Mouse (Mus musculus): ENCODE data around the gene Evx2. TPM values are rescaled to one million over a fixed set of nuclear protein-coding genes. Genes with fewer than 3 reads are reported as not detected.

Gene Evx2
- total and polyA plus RNA-seq, 2 experiments from 2014 or later, result not detected

DNA sequence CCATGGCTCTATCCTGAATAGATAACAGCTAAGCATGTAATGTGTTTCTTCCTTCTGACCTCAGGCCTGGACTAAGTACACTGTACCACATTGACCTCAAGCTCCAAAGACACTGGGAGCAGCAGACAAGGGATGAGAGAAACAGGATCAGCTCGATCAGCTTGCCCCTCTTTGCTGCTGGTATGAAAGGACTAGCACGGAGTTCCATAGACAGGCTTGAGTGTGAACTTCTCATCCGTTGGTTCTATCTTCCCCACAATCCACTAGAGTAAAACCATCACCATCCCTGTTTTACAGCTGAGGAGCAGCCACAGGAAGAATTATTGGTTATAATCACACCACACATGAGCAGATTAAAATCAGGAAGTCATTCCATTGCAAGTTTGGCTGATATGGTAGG lies 13.7 kb downstream of the Evx2 start:
- DNase-seq, result no peak
- WGBS, result 78% methylated on average over 3 of the region's 3 CpGs
- ATAC-seq, result no peak
- no peak overlapping the region for H3K9ac ChIP-seq
- H3K9me3 ChIP-seq (ENCODE audit: low read length), result no peaks in the 10 kb centered on the region
- H3K4me1 ChIP-seq (ENCODE audit: insufficient read depth), result no peaks in the 10 kb centered on the region
- no peaks in the 10 kb centered on the region for H3K36me3 ChIP-seq (ENCODE audit: insufficient read depth)
- H3K27ac ChIP-seq (ENCODE audit: low read depth, low read length), result no peak overlapping the region
- no peak overlapping the region for H3K4me2 ChIP-seq (ENCODE audit: low read depth)
- no peak overlapping the region for H3K4me3 ChIP-seq (ENCODE audit: low read depth, low read length)
- peaks cover 78% of the 10 kb centered on the region for H3K27me3 ChIP-seq (ENCODE audit: insufficient read depth, low read length)
- TF ChIP-seq CTCF (IDR thresholded peaks at IDR 0.05; ENCODE audit: low read depth), result no peak

DNA sequence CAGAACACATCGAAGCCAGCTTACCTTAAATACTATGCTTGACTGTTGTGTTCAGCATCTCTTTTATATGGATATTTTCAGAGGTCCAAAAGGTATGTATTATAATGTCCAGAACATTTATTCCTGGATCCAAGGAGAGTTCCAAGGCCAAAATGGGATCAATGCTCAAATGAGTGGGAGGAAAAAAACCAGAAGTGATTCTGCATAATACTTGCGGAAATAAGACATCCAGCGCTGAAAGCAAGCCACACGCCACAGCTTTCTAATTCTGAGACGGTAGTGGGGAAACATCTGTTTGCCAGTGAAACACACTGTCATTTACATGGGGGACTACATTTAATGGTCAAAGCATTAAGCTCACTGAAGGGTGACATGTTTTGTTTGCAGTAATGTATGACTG lies 16.9 kb downstream of the Evx2 start:
- Histone ChIP-seq H3K27me3 (ENCODE audit: insufficient read depth, low read length) (peaks cover 46% of the 10 kb centered on the region), H3K4me1 (ENCODE audit: insufficient read depth) (no peaks in the 10 kb centered on the region), H3K4me2 (ENCODE audit: low read depth) (no peak overlapping the region), H3K9ac (no peak overlapping the region), H3K4me3 (ENCODE audit: low read depth, low read length) (no peak overlapping the region), H3K27ac (ENCODE audit: low read depth, low read length) (no peak overlapping the region), H3K36me3 (ENCODE audit: insufficient read depth) (no peaks in the 10 kb centered on the region), H3K9me3 (ENCODE audit: low read length) (no peaks in the 10 kb centered on the region)
- WGBS, result 65% methylated on average over 5 of the region's 5 CpGs
- no peak for TF ChIP-seq CTCF (IDR thresholded peaks at IDR 0.05; ENCODE audit: low read depth)
- DNase-seq (no peak), ATAC-seq (no peak)

- ATAC-seq (no peak), DNase-seq (no peak)
- 64% methylated on average over 4 of the region's 4 CpGs for WGBS
Observed at GRCm38 (mm10) chr2:74635412-74635811, 23.9 kb downstream of the Evx2 start.

DNA sequence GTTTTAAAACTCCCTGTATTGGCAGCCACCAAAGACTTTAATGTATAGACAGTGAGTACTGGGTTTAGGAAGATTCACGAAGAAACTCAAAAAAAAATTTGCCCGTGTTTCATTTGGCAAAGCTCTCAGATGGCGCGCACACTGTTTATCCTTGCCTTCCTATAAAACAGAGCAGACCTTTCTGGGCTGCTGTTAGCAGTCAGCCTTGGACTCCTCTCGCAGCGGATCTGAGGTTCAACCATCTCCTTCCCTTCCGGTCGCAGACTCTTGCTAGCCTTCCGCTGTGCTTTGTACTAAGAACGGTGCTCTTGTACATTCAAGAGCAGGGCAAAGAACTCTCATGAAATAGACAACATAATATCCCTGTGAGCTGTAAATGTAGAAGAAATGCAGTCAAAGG lies 39.0 kb downstream of the Evx2 start:
- TF ChIP-seq CTCF (IDR thresholded peaks at IDR 0.05; ENCODE audit: low read depth), result no peak
- no peak for ATAC-seq
- Histone ChIP-seq H3K9ac (no peak overlapping the region), H3K9me3 (ENCODE audit: low read length) (no peaks in the 10 kb centered on the region), H3K4me2 (ENCODE audit: low read depth) (no peak overlapping the region), H3K4me3 (ENCODE audit: low read depth, low read length) (no peak overlapping the region), H3K27me3 (ENCODE audit: insufficient read depth, low read length) (no peaks in the 10 kb centered on the region), H3K36me3 (ENCODE audit: insufficient read depth) (no peaks in the 10 kb centered on the region), H3K27ac (ENCODE audit: low read depth, low read length) (no peak overlapping the region), H3K4me1 (ENCODE audit: insufficient read depth) (no peaks in the 10 kb centered on the region)
- WGBS, result 87% methylated on average over 10 of the region's 10 CpGs
- DNase-seq, result no peak

More at GRCm38 (mm10) chr2:74635412-74635811, 23.9 kb downstream of the Evx2 start:
- no peak overlapping the region for H3K4me2 ChIP-seq (ENCODE audit: low read depth)
- no peak for TF ChIP-seq CTCF (IDR thresholded peaks at IDR 0.05; ENCODE audit: low read depth)
- no peak overlapping the region for H3K27ac ChIP-seq (ENCODE audit: low read depth, low read length)
- no peaks in the 10 kb centered on the region for H3K36me3 ChIP-seq (ENCODE audit: insufficient read depth)
- no peaks in the 10 kb centered on the region for H3K9me3 ChIP-seq (ENCODE audit: low read length)
- H3K27me3 ChIP-seq (ENCODE audit: insufficient read depth, low read length), result no peaks in the 10 kb centered on the region
- no peak overlapping the region for H3K4me3 ChIP-seq (ENCODE audit: low read depth, low read length)
- no peak overlapping the region for H3K9ac ChIP-seq
- no peaks in the 10 kb centered on the region for H3K4me1 ChIP-seq (ENCODE audit: insufficient read depth)

DNA sequence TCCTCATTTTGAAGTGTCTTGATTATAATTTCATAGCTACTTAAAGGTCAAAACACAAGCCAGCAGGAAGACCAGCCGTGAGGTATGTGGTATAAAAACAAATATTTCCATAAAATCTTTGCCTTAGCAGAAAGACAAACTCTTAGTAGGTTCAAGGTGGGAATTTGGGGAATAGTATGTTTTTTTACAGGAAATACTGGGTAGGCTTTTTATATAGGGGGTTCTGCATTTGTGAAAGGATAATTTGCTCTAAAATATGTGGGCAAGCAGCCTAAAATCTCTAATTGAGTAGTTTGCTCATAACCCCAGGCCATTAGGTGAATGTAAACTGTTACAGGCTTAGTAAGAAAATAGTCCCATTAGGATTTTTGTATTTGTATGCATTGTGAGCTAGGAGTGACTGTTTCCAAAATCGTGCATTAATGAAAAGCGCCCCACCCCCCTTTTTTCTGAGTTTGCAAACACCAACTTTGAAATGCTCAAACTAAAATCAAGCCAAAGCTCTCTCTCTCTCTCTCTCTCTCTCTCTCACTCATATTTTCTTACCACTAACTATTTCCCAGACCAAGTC lies 39.6 kb downstream of the Evx2 start:
- no peak for DNase-seq
- no peak for TF ChIP-seq CTCF (IDR thresholded peaks at IDR 0.05; ENCODE audit: low read depth)
- Histone ChIP-seq H3K9me3 (ENCODE audit: low read length) (no peaks in the 10 kb centered on the region), H3K4me2 (ENCODE audit: low read depth) (no peak overlapping the region), H3K9ac (no peak overlapping the region), H3K36me3 (ENCODE audit: insufficient read depth) (no peaks in the 10 kb centered on the region), H3K27ac (ENCODE audit: low read depth, low read length) (no peak overlapping the region), H3K4me1 (ENCODE audit: insufficient read depth) (no peaks in the 10 kb centered on the region), H3K4me3 (ENCODE audit: low read depth, low read length) (no peak overlapping the region), H3K27me3 (ENCODE audit: insufficient read depth, low read length) (no peaks in the 10 kb centered on the region)
- WGBS, result 81% methylated on average over 3 of the region's 3 CpGs
- no peak for ATAC-seq

DNA sequence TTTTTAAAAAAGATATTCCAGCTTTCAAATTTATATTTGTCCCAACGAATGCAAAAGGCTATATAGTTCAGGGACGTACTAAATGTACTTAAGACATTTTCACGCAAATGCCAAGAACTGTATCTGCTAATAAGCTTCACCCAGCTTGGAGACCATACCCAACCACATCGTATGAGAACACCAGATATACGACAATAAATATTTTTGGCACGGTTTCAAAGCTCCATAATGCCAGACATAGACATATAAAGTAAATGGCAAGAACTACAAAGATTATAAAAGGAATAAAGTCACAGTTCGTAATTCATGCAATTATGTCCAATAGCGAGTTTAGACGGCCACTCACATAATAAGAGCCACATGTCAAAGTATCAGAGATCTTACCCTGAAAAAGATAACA lies 41.7 kb downstream of the Evx2 start:
- TF ChIP-seq CTCF (IDR thresholded peaks at IDR 0.05; ENCODE audit: low read depth), result no peak
- Histone ChIP-seq H3K27me3 (ENCODE audit: insufficient read depth, low read length) (no peaks in the 10 kb centered on the region), H3K4me1 (ENCODE audit: insufficient read depth) (no peaks in the 10 kb centered on the region), H3K9me3 (ENCODE audit: low read length) (no peaks in the 10 kb centered on the region), H3K4me2 (ENCODE audit: low read depth) (no peak overlapping the region), H3K36me3 (ENCODE audit: insufficient read depth) (no peaks in the 10 kb centered on the region), H3K4me3 (ENCODE audit: low read depth, low read length) (no peak overlapping the region), H3K27ac (ENCODE audit: low read depth, low read length) (no peak overlapping the region), H3K9ac (no peak overlapping the region)
- WGBS, result 83% methylated on average over 9 of the region's 9 CpGs
- no peak for ATAC-seq
- no peak for DNase-seq

DNA sequence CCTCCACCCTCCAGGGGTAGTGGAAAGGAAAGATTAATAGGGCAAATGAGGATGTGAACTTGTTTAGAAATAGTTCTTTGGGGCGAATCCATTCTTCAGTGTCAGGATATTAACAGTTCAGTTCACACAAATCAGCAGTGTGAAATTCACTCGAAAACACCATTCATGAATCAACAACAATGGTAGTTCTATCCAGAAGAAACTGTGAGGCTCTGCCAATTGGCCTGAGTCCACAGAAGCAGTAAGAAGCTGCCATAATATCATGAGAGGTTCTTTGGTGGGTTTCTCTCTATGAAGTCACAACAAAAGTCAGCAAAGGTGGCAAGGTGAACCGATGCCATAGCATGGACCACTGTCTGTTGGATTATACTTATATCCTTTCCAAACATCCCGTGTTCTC lies 48.0 kb downstream of the Evx2 start:
- ATAC-seq, result no peak
- H3K9me3 ChIP-seq (ENCODE audit: low read length), result no peaks in the 10 kb centered on the region
- no peaks in the 10 kb centered on the region for H3K4me1 ChIP-seq (ENCODE audit: insufficient read depth)
- H3K4me3 ChIP-seq (ENCODE audit: low read depth, low read length), result no peak overlapping the region
- no peak for TF ChIP-seq CTCF (IDR thresholded peaks at IDR 0.05; ENCODE audit: low read depth)
- no peak overlapping the region for H3K4me2 ChIP-seq (ENCODE audit: low read depth)
- no peaks in the 10 kb centered on the region for H3K27me3 ChIP-seq (ENCODE audit: insufficient read depth, low read length)
- H3K36me3 ChIP-seq (ENCODE audit: insufficient read depth), result no peaks in the 10 kb centered on the region
- H3K9ac ChIP-seq, result no peak overlapping the region
- no peak for DNase-seq
- 60% methylated on average over 4 of the region's 4 CpGs for WGBS
- H3K27ac ChIP-seq (ENCODE audit: low read depth, low read length), result no peak overlapping the region

Measured in forebrain, postnatal 0 days (tissue).